Comparison of ENCODE assay signal across 12 mouse cellular contexts in genomic region chr3:30143440-30143839, GRCm38 (mm10).
"Had no signal": no experiment of that assay in that cellular context is flagged by ENCODE, and none has a peak within 500 bp of the region (broad histone marks: within the 10 kb centered on the region; RNA-seq: fewer than 3 reads in every experiment).

No protein-coding gene starts in this region.

- H3K27ac ChIP-seq: kidney, postnatal 0 days; left cerebral cortex, adult 2 months; liver, embryonic 14.5 days; neural tube, embryonic 15.5 days; stomach, postnatal 0 days had no signal

- H3K4me2 ChIP-seq: midbrain, embryonic 12.5 days; neural tube, embryonic 15.5 days had no signal

- H3K27me3 ChIP-seq: midbrain, embryonic 12.5 days had no signal

- H3K36me3 ChIP-seq: midbrain, embryonic 12.5 days; neural tube, embryonic 15.5 days had no signal

- H3K9ac ChIP-seq: liver, embryonic 14.5 days; midbrain, embryonic 12.5 days; neural tube, embryonic 15.5 days had no signal

- DNase-seq: kidney, adult 18-20 months; lung, adult 18-20 months; right cerebral cortex, adult 18-20 months; right cerebral cortex, postnatal 25 days; thymus, postnatal 14 days had no signal

- H3K9me3 ChIP-seq: midbrain, embryonic 12.5 days; neural tube, embryonic 15.5 days had no signal

- H3K4me3 ChIP-seq: left cerebral cortex, adult 2 months; midbrain, embryonic 12.5 days; myocyte; neural tube, embryonic 15.5 days had no signal
